Mouse (Mus musculus) midbrain, embryonic 13.5 days (tissue): Measurements from ENCODE around the gene Cd47. TPM values are rescaled to one million over a fixed set of nuclear protein-coding genes. Genes with fewer than 3 reads are reported as not detected.

Experiments used
- ATAC-seq: fragments of 200-750 bp; cut with Nextera tagmentation; 2 replicates; pipeline ENCODE4 v1.8.0; 2017; ENCODE audit warnings: mild to moderate bottlenecking, moderate TSS enrichment, moderate library complexity
- H3K27ac ChIP-seq: fragments of 300-500 bp; sonication (generic); 2 replicates; pipeline ENCODE4 v1.5.1; 2015; ENCODE audit warnings: inconsistent platforms, mild to moderate bottlenecking, moderate library complexity
- H3K27me3 ChIP-seq: fragments of 300-500 bp; sonication (generic); 2 replicates; pipeline ENCODE4 v1.6.1; 2015; ENCODE audit warnings: mild to moderate bottlenecking, inconsistent platforms
- H3K36me3 ChIP-seq: fragments of 300-500 bp; sonication (generic); 2 replicates; pipeline ENCODE4 v1.6.1; 2015; ENCODE audit warnings: mild to moderate bottlenecking, inconsistent platforms
- H3K4me1 ChIP-seq: fragments of 300-500 bp; sonication (generic); replicated peaks from 2 replicates; pipeline ENCODE4 v1.6.1; 2015; ENCODE audit warnings: inconsistent platforms
- H3K4me2 ChIP-seq: fragments of 300-500 bp; sonication (generic); replicated peaks from 2 replicates; pipeline ENCODE4 v1.6.1; 2015; ENCODE audit warnings: moderate library complexity, mild to moderate bottlenecking, inconsistent platforms
- H3K4me3 ChIP-seq: fragments of 300-500 bp; sonication (generic); replicated peaks from 2 replicates; pipeline ENCODE4 v1.5.1; 2015; ENCODE audit warnings: mild to moderate bottlenecking, inconsistent platforms
- H3K9ac ChIP-seq: fragments of 300-500 bp; sonication (generic); replicated peaks from 2 replicates; pipeline ENCODE4 v1.6.1; 2015; ENCODE audit warnings: mild to moderate bottlenecking, inconsistent platforms
- H3K9me3 ChIP-seq: fragments of 300-500 bp; sonication (generic); 2 replicates; pipeline ENCODE4 v1.6.1; 2016; ENCODE audit warnings: mild to moderate bottlenecking, inconsistent platforms
- WGBS: fragments of 180-500 bp; shearing (Covaris S2); methylation state at CpG from one replicate; pipeline ENCODE4 v1.1.7; 2015; 5-methylcytosine and 5-hydroxymethylcytosine counted together
- polyA plus RNA-seq: library from polyadenylated mRNA; unstranded; fragments of >200 nt; fragmentation: Nextera tagmentation; extraction: Ambion mirVana; gene quantifications from 2 replicates; pipeline ENCODE4 v1.2.1, GENCODE M21; 2015

Cd47 gene
- polyA plus RNA-seq, 1 experiment from 2014 or later, result 94.8 TPM

- H3K27ac ChIP-seq, result no peak overlapping the region
- no peaks in the 10 kb centered on the region for H3K36me3 ChIP-seq
- H3K4me2 ChIP-seq, result no peak overlapping the region
- H3K4me3 ChIP-seq, result no peak overlapping the region
- H3K9me3 ChIP-seq, result no peaks in the 10 kb centered on the region
- no peak overlapping the region for H3K9ac ChIP-seq
- H3K27me3 ChIP-seq, result no peaks in the 10 kb centered on the region
- WGBS, result 77% methylated on average over 1 of the region's 1 CpGs
- H3K4me1 ChIP-seq, result peaks cover 5% of the 10 kb centered on the region; the same call in 1 of the 2 replicates
- ATAC-seq, result no peak
Measured at GRCm38 (mm10) chr16:49843723-49844122, 43.4 kb downstream of the Cd47 start.

- H3K9ac ChIP-seq, result no peak overlapping the region
- no peaks in the 10 kb centered on the region for H3K4me1 ChIP-seq
- H3K36me3 ChIP-seq, result no peaks in the 10 kb centered on the region
- no peak overlapping the region for H3K4me3 ChIP-seq
- no peak overlapping the region for H3K4me2 ChIP-seq
- no peak for ATAC-seq
- no peak overlapping the region for H3K27ac ChIP-seq
- WGBS, result 83% methylated on average over 5 of the region's 5 CpGs
- H3K9me3 ChIP-seq, result no peaks in the 10 kb centered on the region
- no peaks in the 10 kb centered on the region for H3K27me3 ChIP-seq
Measured at GRCm38 (mm10) chr16:49847224-49848003, 47.1 kb downstream of the Cd47 start.

- Histone ChIP-seq H3K9me3 (no peaks in the 10 kb centered on the region), H3K9ac (no peak overlapping the region), H3K4me1 (no peaks in the 10 kb centered on the region), H3K4me2 (no peak overlapping the region), H3K36me3 (no peaks in the 10 kb centered on the region), H3K27me3 (0 out of 2 replicates have a peak, but pooled peaks cover 3% of the 10 kb centered on the region), H3K4me3 (no peak overlapping the region), H3K27ac (no peak overlapping the region)
- WGBS, result 69% methylated on average over 1 of the region's 1 CpGs
- no peak for ATAC-seq
Measured at GRCm38 (mm10) chr16:49848651-49849050, 48.3 kb downstream of the Cd47 start.

- Histone ChIP-seq H3K27ac (no peak overlapping the region), H3K9ac (no peak overlapping the region), H3K4me2 (no peak overlapping the region), H3K27me3 (0 out of 2 replicates have a peak, but pooled peaks cover 3% of the 10 kb centered on the region), H3K36me3 (no peaks in the 10 kb centered on the region), H3K4me3 (no peak overlapping the region), H3K9me3 (no peaks in the 10 kb centered on the region), H3K4me1 (peaks cover 14% of the 10 kb centered on the region)
- ATAC-seq, result no peak
- 92% methylated on average over 3 of the region's 3 CpGs for WGBS
Measured at GRCm38 (mm10) chr16:49852940-49853339, 52.6 kb downstream of the Cd47 start.

- 76% methylated on average over 6 of the region's 6 CpGs for WGBS
- no peak for ATAC-seq
Measured at GRCm38 (mm10) chr16:49853633-49854032, 53.3 kb downstream of the Cd47 start.

GRCm38 (mm10) chr16:49854194-49854593 is 53.9 kb downstream of the Cd47 start:
- Histone ChIP-seq H3K4me1 (peaks cover 22% of the 10 kb centered on the region), H3K9me3 (no peaks in the 10 kb centered on the region), H3K36me3 (no peaks in the 10 kb centered on the region), H3K27me3 (0 out of 2 replicates have a peak, but pooled peaks cover 3% of the 10 kb centered on the region), H3K9ac (no peak overlapping the region), H3K27ac (no peak overlapping the region), H3K4me3 (peak overlapping the region; percentile 89; the same call in 1 of the 2 replicates), H3K4me2 (peak overlapping the region; percentile 72)
- ATAC-seq, result no peak
- WGBS, result 92% methylated on average over 6 of the region's 6 CpGs

More at GRCm38 (mm10) chr16:49853633-49854032, 53.3 kb downstream of the Cd47 start:
- H3K4me2 ChIP-seq, result no peak overlapping the region
- H3K36me3 ChIP-seq, result no peaks in the 10 kb centered on the region
- no peak overlapping the region for H3K27ac ChIP-seq
- H3K4me1 ChIP-seq, result peaks cover 21% of the 10 kb centered on the region
- H3K27me3 ChIP-seq, result 0 out of 2 replicates have a peak, but pooled peaks cover 3% of the 10 kb centered on the region
- H3K9ac ChIP-seq, result no peak overlapping the region
- H3K9me3 ChIP-seq, result no peaks in the 10 kb centered on the region
- no peak overlapping the region for H3K4me3 ChIP-seq

GRCm38 (mm10) chr16:49854931-49855835 is 54.9 kb downstream of the Cd47 start:
- Histone ChIP-seq H3K4me2 (peak overlapping the region; percentile 72), H3K9me3 (no peaks in the 10 kb centered on the region), H3K27me3 (0 out of 2 replicates have a peak, but pooled peaks cover 3% of the 10 kb centered on the region), H3K27ac (peak overlapping the region; percentile 98), H3K9ac (peak overlapping the region; percentile 96), H3K36me3 (no peaks in the 10 kb centered on the region), H3K4me1 (peaks cover 22% of the 10 kb centered on the region), H3K4me3 (peak overlapping the region; percentile 89)
- 1% methylated on average over 66 of the region's 74 CpGs for WGBS
- ATAC-seq, result peak; percentile 98

GRCm38 (mm10) chr16:49855836-49856503 is 55.6 kb downstream of the Cd47 start:
- Histone ChIP-seq H3K27ac (peak overlapping the region; percentile 98), H3K9me3 (no peaks in the 10 kb centered on the region), H3K4me3 (peak overlapping the region; percentile 89), H3K27me3 (0 out of 2 replicates have a peak, but pooled peaks cover 3% of the 10 kb centered on the region), H3K36me3 (no peaks in the 10 kb centered on the region), H3K4me2 (peak overlapping the region; percentile 72), H3K9ac (peak overlapping the region; percentile 96), H3K4me1 (peaks cover 22% of the 10 kb centered on the region)
- WGBS, result under 1% methylated on average over 32 of the region's 39 CpGs
- ATAC-seq, result peak; percentile 86

- peaks cover 22% of the 10 kb centered on the region for H3K4me1 ChIP-seq
Measured at GRCm38 (mm10) chr16:49856661-49857060, 56.3 kb downstream of the Cd47 start.

GRCm38 (mm10) chr16:49857504-49858160 is 57.3 kb downstream of the Cd47 start:
- H3K4me3 ChIP-seq, result peak overlapping the region; percentile 89
- H3K9ac ChIP-seq, result peak overlapping the region; percentile 53
- peaks cover 22% of the 10 kb centered on the region for H3K4me1 ChIP-seq
- no peak for ATAC-seq
- no peaks in the 10 kb centered on the region for H3K9me3 ChIP-seq
- no peak overlapping the region for H3K27ac ChIP-seq
- H3K36me3 ChIP-seq, result no peaks in the 10 kb centered on the region
- 51% methylated on average over 8 of the region's 8 CpGs for WGBS
- H3K27me3 ChIP-seq, result 0 out of 2 replicates have a peak, but pooled peaks cover 3% of the 10 kb centered on the region
- peak overlapping the region; percentile 54 for H3K4me2 ChIP-seq

More at GRCm38 (mm10) chr16:49856661-49857060, 56.3 kb downstream of the Cd47 start:
- H3K9ac ChIP-seq, result peak overlapping the region; percentile 96
- WGBS, result 21% methylated on average over 8 of the region's 8 CpGs
- no peak for ATAC-seq
- no peaks in the 10 kb centered on the region for H3K9me3 ChIP-seq
- 0 out of 2 replicates have a peak, but pooled peaks cover 3% of the 10 kb centered on the region for H3K27me3 ChIP-seq
- peak overlapping the region; percentile 72 for H3K4me2 ChIP-seq
- H3K27ac ChIP-seq, result peak overlapping the region; percentile 98; the same call in 1 of the 2 replicates
- no peaks in the 10 kb centered on the region for H3K36me3 ChIP-seq
- H3K4me3 ChIP-seq, result peak overlapping the region; percentile 89
